Mouse (Mus musculus) limb, embryonic 11.5 days (tissue): ENCODE measurements around the gene Zfp777. TPM values are rescaled to one million over a fixed set of nuclear protein-coding genes. Genes with fewer than 3 reads are reported as not detected.
A peak's percentile ranks its signal among the peaks of the same experiment; 100 is the strongest.

ENCODE experiments used
- ATAC-seq: fragments of 200-750 bp; cut with Nextera tagmentation; 2 replicates; pipeline ENCODE4 v1.8.0; 2017; ENCODE audit warnings: low read depth; ENCODE audit not compliant: insufficient number of reproducible peaks, low FRiP score, low TSS enrichment
- DNase-seq: peaks from one replicate; pipeline ENCODE4 v3.0.0-alpha.2; 2015; ENCODE audit warnings: low spot score
- H3K27ac ChIP-seq: fragments of 300-500 bp; sonication (generic); replicated peaks from 2 replicates; pipeline ENCODE4 v1.5.1; 2014; ENCODE audit warnings: low read depth, mild to moderate bottlenecking, low read length
- H3K27me3 ChIP-seq: fragments of 300-500 bp; sonication (generic); 2 replicates; pipeline ENCODE4 v1.6.1; 2014; ENCODE audit warnings: mild to moderate bottlenecking, low read length, mixed read lengths; ENCODE audit not compliant: control insufficient read depth, insufficient read depth
- H3K36me3 ChIP-seq: fragments of 300-500 bp; sonication (generic); 2 replicates; pipeline ENCODE4 v1.6.1; 2014; ENCODE audit warnings: mild to moderate bottlenecking, low read length, moderate library complexity, mixed read lengths; ENCODE audit not compliant: control insufficient read depth, insufficient read depth
- H3K4me1 ChIP-seq: fragments of 300-500 bp; sonication (generic); 2 replicates; pipeline ENCODE4 v1.6.1; 2014; ENCODE audit warnings: low read length, mixed read lengths; ENCODE audit not compliant: control insufficient read depth, insufficient read depth
- H3K4me2 ChIP-seq: fragments of 300-500 bp; sonication (generic); 2 replicates; pipeline ENCODE4 v1.6.1; 2014; ENCODE audit warnings: low read depth, mild to moderate bottlenecking, moderate library complexity; ENCODE audit not compliant: severe bottlenecking
- H3K4me3 ChIP-seq: fragments of 300-500 bp; sonication (generic); 2 replicates; pipeline ENCODE4 v1.5.1; 2014; ENCODE audit warnings: low read depth, low read length
- H3K9ac ChIP-seq: fragments of 300-500 bp; sonication (generic); 2 replicates; pipeline ENCODE4 v1.6.1; 2014; ENCODE audit warnings: mild to moderate bottlenecking, low read length
- H3K9me3 ChIP-seq: fragments of 300-500 bp; sonication (generic); 2 replicates; pipeline ENCODE4 v1.6.1; 2016; ENCODE audit warnings: low read length; ENCODE audit not compliant: control insufficient read depth
- WGBS: fragments of 180-500 bp; shearing (Covaris S2); extraction: QIAGEN DNeasy Blood & Tissue Kit; methylation state at CpG from one replicate; pipeline ENCODE4 v1.1.7; 2014; 5-methylcytosine and 5-hydroxymethylcytosine counted together
- polyA plus RNA-seq: library from polyadenylated mRNA; unstranded; fragments of >200 nt; fragmentation: Nextera tagmentation; extraction: Ambion mirVana; gene quantifications from 2 replicates; pipeline ENCODE4 v1.2.1, GENCODE M21; 2014

The Zfp777 gene
- polyA plus RNA-seq, 1 experiment from 2014 or later = 9.3 TPM

- no peak for ATAC-seq
- WGBS = 89% methylated on average over 1 of the region's 1 CpGs
- H3K27me3 ChIP-seq = no peaks in the 10 kb centered on the region
- H3K4me2 ChIP-seq = no peak overlapping the region
- H3K9me3 ChIP-seq = peaks cover 16% of the 10 kb centered on the region
- H3K36me3 ChIP-seq = peaks cover 36% of the 10 kb centered on the region
- no peak overlapping the region for H3K27ac ChIP-seq
- DNase-seq = no peak
- no peak overlapping the region for H3K9ac ChIP-seq
- no peaks in the 10 kb centered on the region for H3K4me1 ChIP-seq
- H3K4me3 ChIP-seq = no peak overlapping the region
These were observed 27.0 kb downstream of the Zfp777 start for GRCm38 (mm10) chr6:48021678-48022077.

GRCm38 (mm10) chr6:48020006-48020405 is 28.7 kb downstream of the Zfp777 start:
- 81% methylated on average over 2 of the region's 2 CpGs for WGBS
- ATAC-seq (no peak), DNase-seq (no peak)
- no peaks in the 10 kb centered on the region for H3K4me1 ChIP-seq
- no peak overlapping the region for H3K27ac ChIP-seq
- no peak overlapping the region for H3K9ac ChIP-seq
- peaks cover 8% of the 10 kb centered on the region for H3K9me3 ChIP-seq
- H3K4me2 ChIP-seq = no peak overlapping the region
- H3K36me3 ChIP-seq = peaks cover 21% of the 10 kb centered on the region
- no peaks in the 10 kb centered on the region for H3K27me3 ChIP-seq
- H3K4me3 ChIP-seq = no peak overlapping the region

- Histone ChIP-seq H3K9ac (no peak overlapping the region), H3K36me3 (no peaks in the 10 kb centered on the region), H3K4me2 (no peak overlapping the region), H3K27ac (no peak overlapping the region), H3K9me3 (no peaks in the 10 kb centered on the region), H3K4me1 (no peaks in the 10 kb centered on the region), H3K27me3 (no peaks in the 10 kb centered on the region), H3K4me3 (no peak overlapping the region)
- DNase-seq = no peak
- ATAC-seq = no peak
- 92% methylated on average over 9 of the region's 9 CpGs for WGBS
These were observed 31.9 kb downstream of the Zfp777 start for GRCm38 (mm10) chr6:48016841-48017240.

GRCm38 (mm10) chr6:48016090-48016521 is 32.6 kb downstream of the Zfp777 start:
- Histone ChIP-seq H3K27me3 (no peaks in the 10 kb centered on the region), H3K27ac (no peak overlapping the region), H3K9me3 (no peaks in the 10 kb centered on the region), H3K36me3 (no peaks in the 10 kb centered on the region), H3K4me2 (peak overlapping the region; percentile 50), H3K9ac (peak overlapping the region; percentile 67), H3K4me3 (peak overlapping the region; percentile 27), H3K4me1 (no peaks in the 10 kb centered on the region)
- peak; percentile 90 for DNase-seq
- 0% methylated on average over 21 of the region's 24 CpGs for WGBS
- peak; percentile 95 for ATAC-seq

- Histone ChIP-seq H3K4me3 (no peak overlapping the region), H3K9ac (no peak overlapping the region), H3K4me2 (no peak overlapping the region), H3K27ac (no peak overlapping the region), H3K27me3 (no peaks in the 10 kb centered on the region), H3K36me3 (no peaks in the 10 kb centered on the region), H3K4me1 (no peaks in the 10 kb centered on the region), H3K9me3 (no peaks in the 10 kb centered on the region)
- WGBS = 67% methylated on average over 8 of the region's 8 CpGs
- DNase-seq (no peak), ATAC-seq (no peak)
These were observed 38.0 kb downstream of the Zfp777 start for GRCm38 (mm10) chr6:48010727-48011126.

- DNase-seq (no peak), ATAC-seq (no peak)
- WGBS = 89% methylated on average over 9 of the region's 9 CpGs
- Histone ChIP-seq H3K9me3 (no peaks in the 10 kb centered on the region), H3K4me2 (no peak overlapping the region), H3K4me3 (no peak overlapping the region), H3K27ac (no peak overlapping the region), H3K4me1 (no peaks in the 10 kb centered on the region), H3K9ac (no peak overlapping the region), H3K36me3 (no peaks in the 10 kb centered on the region), H3K27me3 (no peaks in the 10 kb centered on the region)
These were observed 53.0 kb downstream of the Zfp777 start for GRCm38 (mm10) chr6:47995661-47996060.

- no peak for DNase-seq
- no peak overlapping the region for H3K9ac ChIP-seq
- no peaks in the 10 kb centered on the region for H3K36me3 ChIP-seq
- no peaks in the 10 kb centered on the region for H3K27me3 ChIP-seq
- no peaks in the 10 kb centered on the region for H3K9me3 ChIP-seq
- no peak overlapping the region for H3K4me2 ChIP-seq
- no peak for ATAC-seq
- H3K27ac ChIP-seq = no peak overlapping the region
- 18% methylated on average over 2 of the region's 2 CpGs for WGBS
- H3K4me1 ChIP-seq = no peaks in the 10 kb centered on the region
- no peak overlapping the region for H3K4me3 ChIP-seq
These were observed 64.8 kb downstream of the Zfp777 start for GRCm38 (mm10) chr6:47983936-47984335.

GRCm38 (mm10) chr6:47978897-47979368 is 69.8 kb downstream of the Zfp777 start:
- no peak overlapping the region for H3K27ac ChIP-seq
- WGBS = 19% methylated on average over 6 of the region's 6 CpGs
- no peaks in the 10 kb centered on the region for H3K4me1 ChIP-seq
- DNase-seq (peak; percentile 69), ATAC-seq (no peak)
- H3K27me3 ChIP-seq = no peaks in the 10 kb centered on the region
- no peaks in the 10 kb centered on the region for H3K36me3 ChIP-seq
- no peaks in the 10 kb centered on the region for H3K9me3 ChIP-seq
- H3K4me2 ChIP-seq = no peak overlapping the region
- H3K9ac ChIP-seq = no peak overlapping the region
- H3K4me3 ChIP-seq = no peak overlapping the region

GRCm38 (mm10) chr6:47974599-47974998 is 74.1 kb downstream of the Zfp777 start:
- H3K4me1 ChIP-seq = no peaks in the 10 kb centered on the region
- H3K9ac ChIP-seq = no peak overlapping the region
- H3K27me3 ChIP-seq = no peaks in the 10 kb centered on the region
- H3K4me2 ChIP-seq = no peak overlapping the region
- no peak for ATAC-seq
- H3K36me3 ChIP-seq = no peaks in the 10 kb centered on the region
- no peak overlapping the region for H3K4me3 ChIP-seq
- DNase-seq = no peak
- no peak overlapping the region for H3K27ac ChIP-seq
- WGBS = 68% methylated on average over 1 of the region's 1 CpGs
- H3K9me3 ChIP-seq = no peaks in the 10 kb centered on the region; the same call in 1 of the 2 replicates
